ENCODE assay signal across 10 mouse cellular contexts in genomic region chr17:88159212-88159668, GRCm38 (mm10).
DNase-seq lines count a peak whose midpoint lies in the region; ATAC-seq lines count a peak whose summit lies in the region.
"Had no signal": no experiment of that assay in that cellular context is flagged by ENCODE, and none has a peak within 500 bp of the region (broad histone marks: within the 10 kb centered on the region; RNA-seq: fewer than 3 reads in every experiment).

No protein-coding gene starts in this region.

- H3K4me3 ChIP-seq in forebrain, embryonic 12.5 days (replicated peaks), result 0 out of 2 replicates have a peak overlapping the region, but pooled peaks have one; percentile 10
- no peak overlapping the region for H3K4me3 ChIP-seq in midbrain, embryonic 11.5 days (ENCODE audit: low read depth, low read length)

- 4% methylated on average over 11 of the region's 11 CpGs for WGBS in forebrain, embryonic 12.5 days
- WGBS in midbrain, embryonic 11.5 days, result 3% methylated on average over 11 of the region's 11 CpGs

- H3K4me2 ChIP-seq in forebrain, embryonic 12.5 days, result peak overlapping the region; percentile 42
- H3K4me2 ChIP-seq in midbrain, embryonic 11.5 days, result peak overlapping the region; percentile 37

- H3K36me3 ChIP-seq in forebrain, embryonic 12.5 days (replicated peaks), result no peaks in the 10 kb centered on the region
- no peaks in the 10 kb centered on the region for H3K36me3 ChIP-seq in midbrain, embryonic 11.5 days (ENCODE audit: control insufficient read depth, insufficient read depth, low read length)

- no peaks in the 10 kb centered on the region for H3K9me3 ChIP-seq in forebrain, embryonic 12.5 days
- H3K9me3 ChIP-seq in midbrain, embryonic 11.5 days (ENCODE audit: control insufficient read depth, low read length), result no peaks in the 10 kb centered on the region

- peak; percentile 16 for DNase-seq in gastrocnemius, postnatal 10 days
- DNase-seq in gastrocnemius, adult 8-10 months (ENCODE audit: low spot score in 2 of 2), result no peak
- DNase-seq in ES-CJ7 (ENCODE audit: low read depth, low spot score), result peak; percentile 64
- DNase-seq in midbrain, embryonic 11.5 days (ENCODE audit: low spot score, missing footprints), result peak; percentile 89
- no peak for DNase-seq in lung, postnatal 10 days
- no peak for DNase-seq in right cerebral cortex, postnatal 25 days
- no peak for DNase-seq in spleen, postnatal 10 days (ENCODE audit: low spot score in 2 of 2)
- DNase-seq: kidney, postnatal 10 days had no signal

- no peak overlapping the region for H3K9ac ChIP-seq in forebrain, embryonic 12.5 days
- H3K9ac ChIP-seq in midbrain, embryonic 11.5 days (ENCODE audit: low read length), result peak overlapping the region; percentile 12; the same call in 1 of the 2 replicates
- H3K9ac ChIP-seq: liver, embryonic 14.5 days had no signal

- no peak for ATAC-seq in forebrain, embryonic 12.5 days (ENCODE audit: low FRiP score)
- ATAC-seq in midbrain, embryonic 11.5 days (ENCODE audit: low FRiP score), result no peak

- H3K4me1 ChIP-seq in forebrain, embryonic 12.5 days, result peaks cover 10% of the 10 kb centered on the region
- peaks cover 6% of the 10 kb centered on the region for H3K4me1 ChIP-seq in midbrain, embryonic 11.5 days (ENCODE audit: control insufficient read depth, insufficient read depth, low read length)

- no peak overlapping the region for H3K27ac ChIP-seq in forebrain, embryonic 12.5 days
- no peak overlapping the region for H3K27ac ChIP-seq in midbrain, embryonic 11.5 days (ENCODE audit: low read depth, low read length)
- H3K27ac ChIP-seq: liver, embryonic 14.5 days had no signal

- H3K27me3 ChIP-seq in forebrain, embryonic 12.5 days, result peaks cover 13% of the 10 kb centered on the region
- no peaks in the 10 kb centered on the region for H3K27me3 ChIP-seq in midbrain, embryonic 11.5 days (ENCODE audit: control insufficient read depth, insufficient read depth, low read length)

Comparison
In these comparisons a context has a peak if more than half of its experiments do, and no peak if none do; other contexts are left out.
1. DNase-seq: peak in gastrocnemius, postnatal 10 days (single experiment), ES-CJ7 (single experiment) and midbrain, embryonic 11.5 days (single experiment); none in gastrocnemius, adult 8-10 months (0 of 2), lung, postnatal 10 days (single experiment), right cerebral cortex, postnatal 25 days (single experiment) and spleen, postnatal 10 days (0 of 2).